ENCODE assay signal across 14 mouse cellular contexts in the genomic region with DNA sequence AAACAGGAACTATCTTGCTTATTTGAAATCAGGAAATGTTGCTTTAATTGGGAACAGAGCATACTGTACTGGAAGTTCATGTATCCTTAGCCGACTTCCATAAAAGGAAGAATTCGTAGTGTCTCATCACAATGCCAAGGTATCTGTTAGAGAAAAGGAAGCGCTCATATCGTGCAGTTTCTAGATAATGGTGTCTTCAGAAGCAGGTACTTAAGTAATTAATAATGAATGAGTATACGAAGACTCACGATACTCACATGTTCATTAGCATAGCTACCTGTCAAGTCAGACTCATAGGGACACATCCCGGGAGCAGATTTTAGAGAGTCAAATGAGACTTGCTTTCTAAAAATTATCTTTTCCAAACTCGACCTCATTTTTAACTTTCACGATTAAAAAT. TPM values are rescaled to one million over a fixed set of nuclear protein-coding genes. Genes with fewer than 3 reads are reported as not detected.
DNase-seq lines count a peak whose midpoint lies in the region; ATAC-seq and TF ChIP-seq lines count a peak whose summit lies in the region.
"Had no signal": no experiment of that assay in that cellular context is flagged by ENCODE, and none has a peak within 500 bp of the region (broad histone marks: within the 10 kb centered on the region; RNA-seq: fewer than 3 reads in every experiment).

No protein-coding gene starts in this region.

- H3K4me2 ChIP-seq in forebrain, postnatal 0 days (ENCODE audit: low read depth) = no peak overlapping the region
- no peak overlapping the region for H3K4me2 ChIP-seq in forebrain, embryonic 11.5 days (ENCODE audit: low read depth, low read length, severe bottlenecking)
- H3K4me2 ChIP-seq in heart, embryonic 16.5 days (ENCODE audit: low read depth, low read length) = 0 out of 2 replicates have a peak overlapping the region, but pooled peaks have one; percentile 10
- peak overlapping the region; percentile 4; the same call in 1 of the 2 replicates for H3K4me2 ChIP-seq in intestine, embryonic 15.5 days (replicated peaks)

- no peak overlapping the region for H3K9ac ChIP-seq in forebrain, postnatal 0 days
- H3K9ac ChIP-seq in forebrain, embryonic 11.5 days (ENCODE audit: low read length) = no peak overlapping the region
- peak overlapping the region; percentile 62 for H3K9ac ChIP-seq in heart, embryonic 16.5 days (ENCODE audit: low read length)
- H3K9ac ChIP-seq in intestine, embryonic 15.5 days = no peak overlapping the region

- no peaks in the 10 kb centered on the region for H3K36me3 ChIP-seq in forebrain, postnatal 0 days (ENCODE audit: insufficient read depth)
- H3K36me3 ChIP-seq in forebrain, embryonic 11.5 days (ENCODE audit: control insufficient read depth, insufficient read depth, low read length) = no peaks in the 10 kb centered on the region
- H3K36me3 ChIP-seq in heart, embryonic 16.5 days (ENCODE audit: control insufficient read depth, insufficient read depth) = no peaks in the 10 kb centered on the region
- peaks cover 4% of the 10 kb centered on the region; the same call in 1 of the 2 replicates for H3K36me3 ChIP-seq in intestine, embryonic 15.5 days
- H3K36me3 ChIP-seq: embryonic facial prominence, embryonic 12.5 days; limb, embryonic 12.5 days had no signal

- 0 out of 2 replicates have a peak, but pooled peaks cover 3% of the 10 kb centered on the region for H3K4me1 ChIP-seq in forebrain, postnatal 0 days (ENCODE audit: insufficient read depth)
- peaks cover 2% of the 10 kb centered on the region; the same call in 1 of the 2 replicates for H3K4me1 ChIP-seq in forebrain, embryonic 11.5 days (replicated peaks; ENCODE audit: control insufficient read depth, insufficient read depth, low read length)
- peaks cover 31% of the 10 kb centered on the region for H3K4me1 ChIP-seq in heart, embryonic 16.5 days (ENCODE audit: control insufficient read depth, insufficient read depth, low read length)
- peaks cover 21% of the 10 kb centered on the region for H3K4me1 ChIP-seq in intestine, embryonic 15.5 days (replicated peaks)

- H3K27ac ChIP-seq in forebrain, postnatal 0 days (ENCODE audit: low read depth, low read length) = no peak overlapping the region
- no peak overlapping the region for H3K27ac ChIP-seq in forebrain, embryonic 11.5 days (ENCODE audit: low read depth, low read length)
- H3K27ac ChIP-seq in heart, embryonic 16.5 days (ENCODE audit: low read length) = peak overlapping the region; percentile 97
- peak overlapping the region; percentile 78 for H3K27ac ChIP-seq in intestine, embryonic 15.5 days
- H3K27ac ChIP-seq: embryonic facial prominence, embryonic 12.5 days; kidney, embryonic 15.5 days; limb, embryonic 12.5 days had no signal

- peak; percentile 92; the same call in 1 of the 2 replicates for ATAC-seq in forebrain, postnatal 0 days
- no peak for ATAC-seq in forebrain, embryonic 11.5 days (replicated peaks; ENCODE audit: low FRiP score)
- ATAC-seq in heart, embryonic 16.5 days (replicated peaks; ENCODE audit: extremely low read depth, insufficient read depth, low FRiP score) = no peak
- ATAC-seq in intestine, embryonic 15.5 days = no peak
- ATAC-seq: Patski had no signal

- peak; percentile 29 for DNase-seq in forebrain, postnatal 0 days
- no peak for DNase-seq in forebrain, embryonic 11.5 days (ENCODE audit: low spot score)
- no peak for DNase-seq in heart, adult 9 months (ENCODE audit: low spot score in 2 of 2)
- DNase-seq in ES-CJ7 (ENCODE audit: low read depth, low spot score) = peak; percentile 46
- DNase-seq in yolk sac, embryonic 10.5 days (ENCODE audit: low spot score) = no peak
- DNase-seq in gastrocnemius, adult 18-20 months (ENCODE audit: low spot score) = no peak
- DNase-seq: cerebellum, adult 11 months; gastrocnemius, postnatal 36 days had no signal

- 0 out of 2 replicates have a peak, but pooled peaks cover 4% of the 10 kb centered on the region for H3K27me3 ChIP-seq in forebrain, postnatal 0 days (ENCODE audit: insufficient read depth, low read length)
- H3K27me3 ChIP-seq in forebrain, embryonic 11.5 days (ENCODE audit: control insufficient read depth, insufficient read depth, low read length) = peaks cover 11% of the 10 kb centered on the region
- no peaks in the 10 kb centered on the region; the same call in 1 of the 2 replicates for H3K27me3 ChIP-seq in heart, embryonic 16.5 days (ENCODE audit: control insufficient read depth, insufficient read depth, low read length)
- H3K27me3 ChIP-seq in intestine, embryonic 15.5 days (replicated peaks) = no peaks in the 10 kb centered on the region; the same call in 1 of the 2 replicates
- H3K27me3 ChIP-seq: Patski had no signal

- H3K4me3 ChIP-seq in forebrain, postnatal 0 days (ENCODE audit: low read depth, low read length) = no peak overlapping the region
- H3K4me3 ChIP-seq in forebrain, embryonic 11.5 days (ENCODE audit: low read depth, low read length) = no peak overlapping the region
- H3K4me3 ChIP-seq in heart, embryonic 16.5 days (ENCODE audit: low read length) = no peak overlapping the region
- no peak overlapping the region for H3K4me3 ChIP-seq in intestine, embryonic 15.5 days (replicated peaks)

- no peak for TF ChIP-seq CTCF in forebrain, postnatal 0 days (IDR thresholded peaks at IDR 0.05; ENCODE audit: low read depth)

- WGBS in forebrain, postnatal 0 days = 77% methylated on average over 9 of the region's 9 CpGs
- WGBS in forebrain, embryonic 11.5 days = 87% methylated on average over 9 of the region's 9 CpGs
- 52% methylated on average over 9 of the region's 9 CpGs for WGBS in heart, embryonic 16.5 days
- WGBS in intestine, embryonic 15.5 days = 67% methylated on average over 9 of the region's 9 CpGs

- no peaks in the 10 kb centered on the region for H3K9me3 ChIP-seq in forebrain, postnatal 0 days (ENCODE audit: low read length)
- H3K9me3 ChIP-seq in forebrain, embryonic 11.5 days (ENCODE audit: control insufficient read depth, low read length) = no peaks in the 10 kb centered on the region
- H3K9me3 ChIP-seq in heart, embryonic 16.5 days (replicated peaks; ENCODE audit: control insufficient read depth, low read length) = no peaks in the 10 kb centered on the region
- no peaks in the 10 kb centered on the region for H3K9me3 ChIP-seq in intestine, embryonic 15.5 days
- H3K9me3 ChIP-seq: embryonic facial prominence, embryonic 12.5 days; kidney, embryonic 15.5 days; limb, embryonic 12.5 days had no signal

RNA-seq across cellular contexts. Expression of a gene that starts 30.6 kb away (rescaled TPM):
- 2.8 and 3.2 TPM in 2 replicates for total RNA-seq in forebrain, postnatal 0 days (2014; rRNA removed)
- 4.6 and 5.1 TPM in 2 replicates for polyA plus RNA-seq in forebrain, postnatal 0 days (2015; fragmentation: Nextera tagmentation; extraction: Ambion mirVana)
- 2.8 and 3.8 TPM in 2 replicates for polyA plus RNA-seq in forebrain, embryonic 11.5 days (2014; fragmentation: Nextera tagmentation; extraction: Ambion mirVana)
- 18.1 and 18.3 TPM in 2 replicates for polyA plus RNA-seq in heart, embryonic 16.5 days (2015; fragmentation: Nextera tagmentation; extraction: Ambion mirVana)
- polyA plus RNA-seq in intestine, embryonic 15.5 days (2015; fragmentation: Nextera tagmentation; extraction: Ambion mirVana) = 27.3 and 27.7 TPM in 2 replicates
- total RNA-seq in gastrocnemius, adult 18-20 months (2021) = 1 to 10 TPM in 1 of 2 experiments, under 1 TPM in 1; 0.93 to 1.7 TPM

Comparison
In these comparisons a context has a peak if more than half of its experiments do, and no peak if none do; other contexts are left out.
1. DNase-seq: peak in forebrain, postnatal 0 days (single experiment) and ES-CJ7 (single experiment); none in forebrain, embryonic 11.5 days (single experiment), heart, adult 9 months (0 of 2), yolk sac, embryonic 10.5 days (single experiment) and gastrocnemius, adult 18-20 months (single experiment).
2. H3K27ac ChIP-seq: peak in heart, embryonic 16.5 days (single experiment) and intestine, embryonic 15.5 days (single experiment); none in forebrain, postnatal 0 days (single experiment) and forebrain, embryonic 11.5 days (single experiment).
3. H3K4me2 ChIP-seq: peak in heart, embryonic 16.5 days (single experiment) and intestine, embryonic 15.5 days (single experiment); none in forebrain, postnatal 0 days (single experiment) and forebrain, embryonic 11.5 days (single experiment).